Mouse (Mus musculus) granulocyte monocyte progenitor cell, adult 5-6 weeks (primary cell): Measurements from ENCODE around the gene Wnt10b. TPM values are rescaled to one million over a fixed set of nuclear protein-coding genes. Genes with fewer than 3 reads are reported as not detected.
"Not testable (repeated sequence)": the region's sequence is repeated elsewhere in the genome, so short reads cannot be mapped to it uniquely, and the experiment has no call there.

Source experiments
- ATAC-seq: replicated peaks from 2 replicates; pipeline ENCODE4 v1.8.0; 2016; ENCODE audit warnings: mild to moderate bottlenecking, moderate TSS enrichment, inconsistent platforms; ENCODE audit not compliant: poor library complexity, severe bottlenecking
- total RNA-seq, 2 experiments: library from RNA; stranded (forward) in 1 of 2; stranded (reverse) in 1 of 2; fragments of 200-712, 200-1000 nt in 1 of 2; fragments of >200 nt in 1 of 2; fragmentation: Nextera tagmentation in 1 of 2; gene quantifications; 2 replicates each; pipeline ENCODE4 v1.2.3; 2014 to 2017

Wnt10b gene
- total RNA-seq (2014; fragmentation: Nextera tagmentation), result 0.47 TPM in 1 of 2 replicates, not detected in the other
- total RNA-seq (2017), result 0.26 TPM in 1 of 2 replicates, not detected in the other

- 0 out of 2 replicates have a peak, but pooled peaks have one; percentile 8 for ATAC-seq
Measured at GRCm38 (mm10) chr15:98777762-98778161, at the start of gene Wnt10b. Gene Wnt10b (minus strand): TSS chr15:98778150.

DNA sequence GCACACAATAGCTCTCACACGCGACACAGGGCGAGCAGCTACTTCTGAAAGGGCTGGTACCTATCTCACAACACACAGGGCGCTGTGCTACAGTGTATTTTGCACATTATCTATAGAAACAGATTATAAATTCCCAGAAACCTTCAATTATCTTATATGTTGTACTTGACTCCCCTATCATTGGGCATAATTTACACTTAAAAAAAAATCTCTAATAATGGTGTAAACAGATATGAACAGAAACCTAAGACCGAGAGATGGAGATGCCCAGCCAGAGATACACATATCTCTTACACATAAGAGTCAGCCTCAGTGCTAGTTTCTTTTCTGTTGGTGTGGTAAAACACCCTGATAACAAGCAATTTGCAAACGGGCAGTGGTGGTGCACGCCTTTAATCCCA lies 49.7 kb upstream of the Wnt10b start:
- ATAC-seq, result no peak

DNA sequence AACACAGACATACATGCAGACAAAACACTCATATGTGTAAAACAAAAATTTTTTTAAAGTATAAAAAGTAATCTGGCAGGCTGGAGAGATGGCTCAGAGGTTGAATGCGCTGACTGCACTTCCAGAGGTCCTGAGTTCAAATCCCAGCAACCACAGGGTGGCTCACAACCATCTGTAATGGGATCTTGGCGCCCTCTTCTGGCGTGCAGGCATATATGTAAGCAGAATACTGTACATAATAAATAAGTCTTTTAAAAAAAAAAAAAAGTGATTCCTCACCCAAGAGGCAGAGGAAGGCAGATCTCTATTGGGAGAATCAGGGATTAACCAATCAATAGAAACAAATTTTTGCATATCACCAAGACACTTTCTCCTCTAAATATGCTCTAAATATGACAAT lies 45.5 kb upstream of the Wnt10b start:
- no peak for ATAC-seq

DNA sequence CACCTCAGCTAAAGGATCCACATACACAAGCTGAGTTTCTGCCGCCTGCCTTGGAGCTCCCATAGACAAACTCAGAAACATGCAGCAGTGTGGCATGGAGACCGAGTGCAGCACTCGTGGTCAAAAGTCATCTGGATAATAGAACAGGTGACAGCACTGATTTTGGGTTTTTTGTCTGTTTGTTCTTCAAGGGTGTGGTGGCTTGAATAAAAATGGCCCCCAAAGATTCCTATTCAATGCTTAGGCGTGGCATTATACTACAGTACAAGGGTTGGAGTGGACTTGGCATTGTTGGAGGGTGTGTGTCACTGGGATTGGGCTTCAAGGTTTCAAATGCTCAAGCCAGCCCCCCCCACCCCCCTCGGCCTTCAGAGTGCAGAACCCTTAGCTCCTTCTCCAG lies 44.2 kb upstream of the Wnt10b start:
- ATAC-seq, result no peak

GRCm38 (mm10) chr15:98821403-98821802 lies 43.5 kb upstream of the Wnt10b start:
- ATAC-seq, result peak; percentile 46

- no peak for ATAC-seq
Measured at GRCm38 (mm10) chr15:98820937-98821336, 43.0 kb upstream of the Wnt10b start.

GRCm38 (mm10) chr15:98818171-98818570 lies 40.2 kb upstream of the Wnt10b start:
- no peak for ATAC-seq

GRCm38 (mm10) chr15:98812741-98813424 lies 34.9 kb upstream of the Wnt10b start:
- no peak for ATAC-seq

DNA sequence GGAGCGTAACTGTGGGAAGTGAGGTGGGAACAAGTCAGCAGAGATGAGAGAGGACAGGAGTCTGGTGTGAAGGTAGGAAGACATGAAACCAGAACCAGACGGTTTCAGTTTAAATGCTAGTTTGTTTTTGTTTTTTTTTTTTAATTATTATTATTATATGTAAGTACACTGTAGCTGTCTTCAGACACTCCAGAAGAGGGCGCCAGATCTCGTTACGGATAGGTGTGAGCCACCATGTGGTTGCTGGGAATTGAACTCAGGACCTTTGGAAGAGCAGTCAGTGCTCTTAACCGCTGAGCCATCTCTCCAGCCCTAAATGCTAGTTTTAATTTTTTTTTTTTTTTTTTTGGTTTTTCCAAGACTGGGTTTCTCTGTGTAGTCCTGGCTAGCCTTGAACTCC lies 32.3 kb upstream of the Wnt10b start:
- not testable (repeated sequence) for ATAC-seq

DNA sequence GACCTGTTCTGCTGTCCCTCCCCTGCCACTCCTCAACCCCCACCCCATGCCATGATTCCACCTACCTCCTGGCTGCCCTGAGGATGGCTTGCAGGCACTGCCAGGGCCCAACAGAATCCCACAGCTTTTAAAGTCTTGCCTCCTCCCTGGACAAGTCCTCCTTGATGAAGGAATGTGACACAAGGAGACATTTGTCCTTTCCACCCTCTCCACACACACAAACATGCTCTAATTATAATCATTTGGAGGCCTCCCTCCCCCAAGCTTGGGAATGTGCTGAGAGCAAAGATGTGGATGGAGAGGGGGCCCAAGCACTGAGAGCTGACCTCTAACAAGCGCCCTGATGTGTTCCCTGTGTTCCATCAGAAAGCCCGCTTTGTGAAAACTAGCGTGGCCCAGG lies 31.4 kb upstream of the Wnt10b start, which contains the start of gene Ddn:
Gene Ddn (minus strand): TSS at position 101 of the 400 bp plus-strand sequence.
- no peak for ATAC-seq

DNA sequence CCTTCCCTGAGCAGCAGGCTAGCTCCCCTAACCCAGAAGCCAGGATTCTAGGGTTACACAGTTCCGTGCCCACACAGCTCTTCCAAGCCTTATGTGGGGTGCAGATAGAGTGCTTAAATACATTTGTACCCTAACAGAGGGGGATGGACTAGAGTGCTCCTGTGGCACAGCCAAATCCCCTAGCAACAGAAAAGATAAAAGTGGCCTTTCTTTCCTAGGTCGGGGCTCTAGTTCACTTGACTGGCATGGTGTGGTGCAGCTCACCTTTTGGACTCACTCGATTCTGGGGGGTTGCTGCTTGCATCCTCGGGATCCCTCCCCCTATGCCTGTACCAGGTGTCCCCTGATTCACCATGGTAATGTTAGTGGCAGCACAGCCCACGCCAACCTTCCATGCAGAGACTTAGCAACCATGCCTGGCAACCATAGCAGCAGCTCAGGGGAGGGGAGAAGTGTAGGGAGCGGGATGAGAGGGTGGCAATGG lies 30.7 kb upstream of the Wnt10b start:
- no peak for ATAC-seq

- peak; percentile 29 for ATAC-seq
Measured at GRCm38 (mm10) chr15:98807895-98808650, 30.1 kb upstream of the Wnt10b start.

DNA sequence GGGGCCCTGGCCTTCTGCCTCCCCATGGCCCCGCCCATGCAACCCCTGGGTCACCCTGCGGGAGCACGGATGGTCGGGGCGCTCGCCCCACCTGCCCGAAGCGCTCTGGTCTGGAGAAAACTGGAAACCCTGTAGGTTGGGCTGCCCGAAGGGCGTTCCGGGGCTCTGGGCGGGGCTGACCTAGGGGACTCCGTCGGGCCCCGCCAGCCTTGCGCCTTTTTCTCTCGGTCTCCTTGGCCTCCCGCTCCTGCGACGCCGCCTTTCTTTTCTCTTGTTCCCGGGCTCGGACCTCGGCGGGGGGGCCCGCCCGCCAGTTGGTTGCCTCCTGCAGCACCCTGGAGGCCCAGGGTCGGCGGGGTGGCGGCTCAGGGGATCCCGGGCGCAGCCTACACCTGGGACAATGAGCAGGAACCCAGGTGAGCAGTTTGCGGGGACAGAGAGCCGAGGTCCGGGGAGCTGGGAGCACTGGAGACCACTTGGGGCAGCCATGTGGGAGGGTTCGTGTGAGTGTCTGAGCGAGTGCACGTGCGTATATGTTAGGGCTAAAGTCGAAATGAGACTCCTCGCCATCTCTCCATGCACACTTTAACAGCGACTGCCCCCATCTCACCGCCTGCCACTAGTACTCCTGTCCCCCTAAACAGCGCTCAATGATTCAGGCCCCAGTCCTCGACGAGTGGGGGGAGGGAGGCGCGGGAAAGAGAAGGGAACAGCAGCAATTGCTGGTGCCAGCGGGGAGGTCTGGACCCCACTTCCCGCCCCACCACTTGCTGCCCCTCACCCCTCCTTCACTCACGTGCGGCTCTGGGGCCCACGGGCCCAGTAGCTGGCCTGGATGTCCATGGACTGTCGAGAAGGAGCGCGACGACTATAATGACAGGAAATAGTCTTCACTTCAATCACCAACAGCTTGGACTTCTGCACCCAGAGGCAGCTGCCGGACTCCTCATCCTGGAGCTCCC lies 29.1 kb upstream of the Wnt10b start:
- no peak; the same call in 1 of the 2 replicates for ATAC-seq

- no peak; the same call in 1 of the 2 replicates for ATAC-seq
Measured at GRCm38 (mm10) chr15:98806071-98806808, 28.3 kb upstream of the Wnt10b start.

DNA sequence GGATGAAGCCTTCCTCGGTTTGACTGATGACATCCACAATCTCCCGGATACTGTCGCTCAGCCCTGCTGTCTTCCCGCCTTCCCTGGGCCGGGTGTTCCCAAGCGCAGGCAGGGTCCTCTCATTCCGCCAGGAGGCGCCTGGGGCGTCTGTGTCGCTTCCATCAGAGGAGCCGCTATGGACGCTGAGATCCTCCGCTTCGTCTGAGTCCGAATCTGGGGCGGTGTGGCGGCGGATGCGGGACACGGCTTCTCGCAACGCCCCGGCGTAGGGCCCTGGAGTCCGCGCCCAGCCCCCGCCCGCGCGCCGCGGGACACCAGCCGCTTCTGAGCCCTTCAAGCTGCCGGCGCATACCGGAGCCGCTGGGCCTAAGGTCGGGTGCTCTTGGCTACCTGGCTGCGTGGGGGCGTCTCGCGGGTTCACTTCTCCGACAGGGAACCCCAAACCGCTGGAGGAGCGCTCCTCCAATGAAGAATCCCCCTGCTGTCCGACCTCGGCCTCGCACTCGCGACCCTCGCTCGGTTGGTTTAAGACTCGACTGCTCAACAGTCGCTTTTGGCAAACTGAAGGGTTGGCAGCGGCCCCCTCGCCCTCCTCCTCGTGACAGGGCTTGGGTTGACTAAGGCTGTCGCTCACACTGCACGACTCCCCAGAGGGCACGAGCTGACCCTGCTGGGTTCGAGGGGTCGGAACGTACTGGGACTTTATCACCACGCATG lies 27.5 kb upstream of the Wnt10b start:
- ATAC-seq, result peak; percentile 21

DNA sequence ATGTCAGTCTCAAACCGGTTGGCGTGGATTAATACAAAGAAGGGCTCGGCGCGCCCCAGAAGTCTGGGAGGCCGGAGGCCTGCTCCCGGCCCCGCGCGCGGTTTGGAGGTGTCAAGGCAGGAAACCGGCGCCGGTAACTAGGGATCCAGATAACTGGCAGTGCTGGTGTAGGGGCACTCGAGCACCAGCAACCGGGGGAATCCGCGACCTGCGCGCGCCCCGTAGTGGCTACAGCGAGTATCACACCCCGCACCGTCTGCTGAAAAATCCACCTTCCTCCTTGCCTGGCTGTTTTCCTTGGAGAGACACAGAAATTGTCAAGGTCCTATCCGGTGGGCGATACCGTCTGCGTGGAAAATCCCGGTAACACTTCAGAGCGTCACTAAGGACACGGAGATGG lies 26.1 kb upstream of the Wnt10b start:
- ATAC-seq, result peak; percentile 52

GRCm38 (mm10) chr15:98802926-98803325 lies 25.0 kb upstream of the Wnt10b start:
- ATAC-seq, result no peak

DNA sequence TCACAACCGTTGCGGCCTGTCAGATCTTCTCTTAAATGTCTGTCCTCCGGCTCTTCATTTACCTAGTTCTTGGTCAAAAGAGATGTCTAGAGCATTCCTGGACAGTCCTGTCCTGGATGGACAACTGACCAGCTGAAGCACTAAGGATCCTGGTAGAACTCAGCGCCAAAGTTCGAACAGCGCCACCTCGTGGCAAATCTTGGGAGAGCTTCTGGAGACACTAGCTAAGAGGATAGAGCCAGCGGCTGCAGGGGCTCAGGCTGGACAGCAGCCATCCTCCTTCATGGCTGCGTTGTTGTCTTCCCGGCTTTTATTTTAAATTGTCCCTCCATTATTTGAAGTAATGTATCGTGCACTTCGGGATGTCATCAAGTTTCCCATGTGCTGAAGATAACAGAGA lies 21.4 kb upstream of the Wnt10b start:
- peak; percentile 57 for ATAC-seq

- ATAC-seq, result no peak
Measured at GRCm38 (mm10) chr15:98798903-98799302, 21.0 kb upstream of the Wnt10b start.
